Mouse (Mus musculus) lung, postnatal 25 days (tissue): ENCODE data around the gene Nup98.

Source experiments
- DNase-seq: peaks from one replicate; pipeline ENCODE4 v3.0.0; 2022; ENCODE audit warnings: low spot score

Nup98 gene

GRCm38 (mm10) chr7:102117382-102117781, 92.6 kb downstream of the Nup98 start:
- no peak for DNase-seq

DNA sequence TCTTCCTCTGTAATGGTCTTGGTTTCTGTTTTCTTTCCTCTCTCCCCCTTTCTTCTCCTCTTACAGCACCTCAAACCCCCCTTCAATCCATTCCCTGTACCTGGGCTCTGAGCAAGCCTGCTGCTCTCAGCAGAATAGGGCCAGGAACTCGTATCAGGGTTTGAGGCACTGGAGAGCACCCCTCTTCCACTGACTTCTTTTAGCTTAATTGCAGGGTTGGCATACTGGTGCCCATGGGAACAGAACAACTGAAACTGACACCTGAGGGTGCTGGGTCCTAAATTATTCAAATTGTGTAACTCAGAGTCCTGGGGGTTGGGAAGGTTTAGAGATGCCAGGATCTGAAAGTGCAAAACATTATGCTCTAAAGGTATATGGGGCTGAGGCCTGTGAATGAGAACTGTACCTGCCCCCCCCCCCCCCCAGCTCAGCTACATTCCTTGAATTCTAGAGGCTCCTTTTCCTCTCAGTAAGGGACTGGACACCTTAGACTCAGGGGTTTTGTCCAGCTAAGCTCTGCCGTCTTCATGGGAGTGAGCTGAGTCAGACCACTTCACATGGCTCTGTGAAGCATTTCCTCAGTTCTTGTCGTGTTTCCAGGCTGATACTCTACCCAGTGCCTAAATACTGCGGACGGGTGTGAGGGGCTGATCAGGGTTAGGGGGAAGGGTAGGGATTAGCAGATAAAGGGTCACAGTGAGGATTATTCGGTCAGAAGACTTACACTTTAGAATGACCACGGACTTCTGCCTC, 93.2 kb downstream of the Nup98 start, which contains the start of gene Chrna10:
Chrna10 (minus strand) TSS at position 250 of the 753 bp plus-strand sequence.
- no peak for DNase-seq

GRCm38 (mm10) chr7:102113151-102113729, 96.7 kb downstream of the Nup98 start:
- no peak for DNase-seq

- no peak for DNase-seq
These were observed 100.2 kb downstream of the Nup98 start for GRCm38 (mm10) chr7:102109746-102110145.

GRCm38 (mm10) chr7:102109171-102109570, 100.8 kb downstream of the Nup98 start, which contains the start of gene Art5:
Gene Art5 (minus strand): TSS chr7:102109489.
- DNase-seq = no peak

GRCm38 (mm10) chr7:102108206-102108605, 101.8 kb downstream of the Nup98 start:
- no peak for DNase-seq

- no peak for DNase-seq
These were observed 103.3 kb downstream of the Nup98 start for GRCm38 (mm10) chr7:102106700-102107141.

- peak; percentile 16 for DNase-seq
These were observed 105.8 kb downstream of the Nup98 start for GRCm38 (mm10) chr7:102104126-102104525.

DNA sequence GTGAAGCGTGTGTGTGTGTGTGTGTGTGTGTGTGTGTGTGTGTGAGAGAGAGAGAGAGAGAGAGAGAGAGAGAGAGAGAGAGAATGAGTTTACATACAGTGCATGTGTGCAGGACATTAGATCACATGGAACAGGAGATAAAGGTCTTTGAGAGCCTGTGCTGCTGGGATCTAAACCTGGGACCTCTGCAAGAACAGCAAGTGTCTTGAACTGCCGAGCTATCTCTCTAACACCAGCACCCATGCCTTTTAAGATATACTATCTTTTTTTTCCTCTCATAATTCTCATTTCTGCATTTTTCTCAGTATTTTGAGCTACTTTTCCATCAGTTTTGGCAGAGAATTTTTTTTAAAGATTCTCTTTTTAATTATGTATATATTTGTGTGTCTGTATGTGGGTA, 106.4 kb downstream of the Nup98 start:
- no peak for DNase-seq

- DNase-seq = no peak
These were observed 107.3 kb downstream of the Nup98 start for GRCm38 (mm10) chr7:102102696-102103095.

- DNase-seq = no peak
These were observed 107.7 kb downstream of the Nup98 start for GRCm38 (mm10) chr7:102102241-102102640.

DNA sequence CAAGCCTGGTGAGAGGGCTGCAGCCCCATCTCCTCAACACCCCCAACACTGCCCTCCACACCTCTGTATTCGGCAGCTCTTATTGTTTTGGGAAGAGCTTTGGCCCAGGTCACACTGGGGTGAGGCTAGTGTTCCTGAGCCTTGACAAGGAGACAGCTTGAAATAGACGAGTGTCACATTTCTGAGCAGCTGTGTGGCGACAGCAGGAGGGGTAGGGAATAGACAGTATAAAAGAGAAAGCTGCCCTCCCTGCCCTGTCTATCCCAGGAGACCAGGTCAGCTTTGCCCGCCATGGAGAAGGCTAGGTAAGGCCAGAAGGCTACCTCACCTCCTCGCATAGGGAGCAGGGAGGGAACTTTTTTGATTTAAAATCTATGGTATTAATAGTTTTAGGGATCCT, 108.5 kb downstream of the Nup98 start, which contains the start of gene Art1:
Art1 (plus strand) TSS at position 257 of the 400 bp plus-strand sequence.
- DNase-seq = no peak

GRCm38 (mm10) chr7:102100868-102101267, 109.1 kb downstream of the Nup98 start:
- no peak for DNase-seq

DNA sequence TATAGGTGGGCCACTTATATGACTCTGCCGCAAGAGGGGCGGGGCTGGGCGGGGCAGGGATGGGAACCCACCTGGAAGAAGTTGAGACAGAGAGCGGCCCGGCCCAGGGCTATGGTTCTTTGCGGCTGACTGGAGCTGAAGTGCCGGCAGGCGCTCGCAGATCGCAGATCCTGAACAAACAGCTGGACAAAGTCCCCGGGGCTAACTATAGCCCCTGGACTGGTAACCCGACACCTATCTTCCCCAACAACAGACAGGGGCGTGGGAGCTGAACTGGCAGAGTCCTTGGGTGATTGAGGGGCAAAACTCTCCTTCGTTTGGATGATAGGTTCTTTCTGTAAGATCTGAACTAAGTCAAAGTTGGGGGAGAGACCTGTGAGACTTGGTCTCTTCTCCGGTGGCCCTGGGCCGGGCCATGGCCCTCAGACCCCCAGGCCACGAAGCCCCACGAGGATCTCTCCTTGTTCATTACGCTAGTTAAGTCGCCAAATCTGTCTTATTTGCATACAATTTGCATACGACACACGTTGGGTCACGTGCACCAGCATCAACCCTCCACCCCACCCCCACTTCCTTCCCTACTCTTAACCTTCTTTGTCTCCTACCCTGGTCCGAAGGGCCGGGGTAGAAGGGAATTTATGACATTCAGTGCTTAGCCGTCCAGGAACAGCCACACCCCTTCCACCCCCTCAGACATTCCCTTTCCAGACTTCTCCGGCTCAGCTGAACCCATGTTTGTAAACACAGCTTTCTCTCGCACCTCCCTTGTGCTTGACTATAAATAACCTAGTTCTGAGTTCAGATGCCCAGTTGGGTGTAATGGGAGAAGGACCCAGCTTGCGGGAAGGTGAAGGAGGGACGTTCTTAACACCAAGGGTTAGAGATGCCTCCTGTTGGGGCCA, 110.0 kb downstream of the Nup98 start:
- peak; percentile 55 for DNase-seq

GRCm38 (mm10) chr7:102087336-102087735, 122.6 kb downstream of the Nup98 start:
- no peak for DNase-seq

GRCm38 (mm10) chr7:102084041-102084696, 125.8 kb downstream of the Nup98 start:
- DNase-seq = no peak

DNA sequence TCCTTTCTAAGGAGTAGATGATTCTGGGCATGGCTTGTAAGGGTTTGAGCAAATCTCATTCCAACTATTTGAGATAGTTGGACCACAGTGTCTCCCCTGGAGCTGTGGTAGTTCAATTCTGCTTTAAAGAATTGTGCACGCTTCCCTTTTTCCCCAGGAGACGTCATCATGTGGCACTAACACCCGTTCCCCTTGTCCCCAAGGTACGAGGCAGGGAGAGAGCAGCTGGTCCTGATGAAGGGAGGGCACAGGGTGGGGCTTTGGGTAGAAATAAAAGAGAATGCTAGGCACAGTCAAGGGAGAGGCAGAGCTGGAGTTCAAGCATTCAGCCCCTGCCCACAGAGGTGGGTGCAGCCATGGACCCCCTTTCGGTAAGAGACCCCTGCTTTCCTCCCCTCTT, 127.2 kb downstream of the Nup98 start, which contains the start of gene Trpc2:
Trpc2 (plus strand) TSS at position 301 of the 400 bp plus-strand sequence.
- DNase-seq = no peak

GRCm38 (mm10) chr7:102081784-102082183, 128.2 kb downstream of the Nup98 start:
- no peak for DNase-seq

GRCm38 (mm10) chr7:102080311-102080710, 129.7 kb downstream of the Nup98 start:
- DNase-seq = no peak

- peak; percentile 30 for DNase-seq
These were observed 131.5 kb downstream of the Nup98 start for GRCm38 (mm10) chr7:102078517-102078916.

GRCm38 (mm10) chr7:102076714-102077296, 133.2 kb downstream of the Nup98 start:
- peak; percentile 18 for DNase-seq
